Mouse (Mus musculus) liver, embryonic 14.5 days (tissue): ENCODE data around the gene Tagln2. TPM values are rescaled to one million over a fixed set of nuclear protein-coding genes. Genes with fewer than 3 reads are reported as not detected.

Experiments used
- ATAC-seq: fragments of 200-750 bp; cut with Nextera tagmentation; 2 replicates; pipeline ENCODE4 v1.8.0; 2017; ENCODE audit warnings: moderate number of reproducible peaks, mild to moderate bottlenecking, moderate library complexity; ENCODE audit not compliant: insufficient read depth
- DNase-seq, 3 experiments: peaks; one replicate each; pipeline ENCODE4 v3.0.0-alpha.2; 2012 to 2013; ENCODE audit warnings: low read depth in 3 of 3, low spot score in 3 of 3
- H3K27ac ChIP-seq: fragments of 300-500 bp; sonication (generic); 2 replicates; pipeline ENCODE4 v1.5.1; 2014; ENCODE audit warnings: moderate library complexity, mild to moderate bottlenecking, control low read depth, inconsistent platforms
- H3K27me3 ChIP-seq: fragments of 300-500 bp; sonication (generic); 2 replicates; pipeline ENCODE4 v1.6.1; 2014; ENCODE audit warnings: mild to moderate bottlenecking, low read length, moderate library complexity; ENCODE audit not compliant: control insufficient read depth, insufficient read depth
- H3K36me3 ChIP-seq: fragments of 300-500 bp; sonication (generic); replicated peaks from 2 replicates; pipeline ENCODE4 v1.6.1; 2014; ENCODE audit warnings: low read depth; ENCODE audit not compliant: control insufficient read depth, insufficient read depth
- H3K4me1 ChIP-seq, 2 experiments: fragments of 200-500 bp in 1 of 2; fragments of 300-500 bp in 1 of 2; sonication (generic) in 1 of 2; replicated peaks; 2 replicates each; pipeline ENCODE4 v1.6.1; 2012 to 2014; ENCODE audit warnings: antibody characterized with exemption in 1 of 2, inconsistent platforms in 1 of 2, low read length in 1 of 2; ENCODE audit not compliant: control insufficient read depth in 2 of 2, insufficient read depth in 2 of 2
- H3K4me2 ChIP-seq: fragments of 300-500 bp; sonication (generic); 2 replicates; pipeline ENCODE4 v1.6.1; 2014; ENCODE audit warnings: low read depth, mild to moderate bottlenecking, control low read depth, moderate library complexity
- H3K4me3 ChIP-seq, 2 experiments: fragments of 200-500 bp in 1 of 2; fragments of 300-500 bp in 1 of 2; sonication (generic) in 1 of 2; 2 replicates each; pipeline ENCODE4 v1.5.1; 2012 to 2014; ENCODE audit warnings: low read depth in 2 of 2, low read length in 2 of 2, mild to moderate bottlenecking in 2 of 2, control low read depth in 1 of 2, inconsistent platforms in 1 of 2, moderate library complexity in 1 of 2; ENCODE audit not compliant: insufficient read depth in 1 of 2
- H3K9ac ChIP-seq: fragments of 300-500 bp; sonication (generic); replicated peaks from 2 replicates; pipeline ENCODE4 v1.6.1; 2014; ENCODE audit warnings: mild to moderate bottlenecking, control low read depth, moderate library complexity
- H3K9me3 ChIP-seq: fragments of 300-500 bp; sonication (generic); 2 replicates; pipeline ENCODE4 v1.6.1; 2016; ENCODE audit warnings: low read length, mixed read lengths; ENCODE audit not compliant: control insufficient read depth
- CTCF ChIP-seq: IDR thresholded peaks from 2 replicates; pipeline ENCODE4 v1.5.1; 2016; ENCODE audit warnings: antibody characterized with exemption, low read depth, control low read depth
- EP300 ChIP-seq: IDR thresholded peaks from 2 replicates; pipeline ENCODE4 v1.6.1; 2016; ENCODE audit warnings: antibody characterized with exemption, low read depth
- WGBS: fragments of 180-500 bp; shearing (Covaris S2); extraction: QIAGEN DNeasy Blood & Tissue Kit; methylation state at CpG from one replicate; pipeline ENCODE4 v1.1.7; 2014; ENCODE audit not compliant: insufficient replicate concordance; 5-methylcytosine and 5-hydroxymethylcytosine counted together
- polyA plus RNA-seq, 2 experiments: library from polyadenylated mRNA; depleted of rRNA in 1 of 2; stranded (reverse) in 1 of 2; unstranded in 1 of 2; fragments of >200 nt; fragmentation: Nextera tagmentation in 1 of 2; extraction: Ambion mirVana in 1 of 2; gene quantifications; 2 replicates each; pipeline versions ENCODE4 v1.2.1 to v1.2.3; 2012 to 2014

Tagln2 gene
- polyA plus RNA-seq (2012; rRNA removed) (75.1 and 88.2 TPM in 2 replicates), polyA plus RNA-seq (2014; fragmentation: Nextera tagmentation; extraction: Ambion mirVana) (94.4 and 97.5 TPM in 2 replicates)

- no peak for DNase-seq
- ATAC-seq = peak; percentile 50; the same call in 1 of the 2 replicates
- Histone ChIP-seq H3K27me3 (no peaks in the 10 kb centered on the region), H3K4me1 (peaks cover 0 to 23% of the 10 kb centered on the region in 2 experiments; a peak in 3 of 4 replicates), H3K4me3 (peak within 1 kb of the TSS; percentile 62 to 64), H3K9me3 (no peaks in the 10 kb centered on the region), H3K9ac (peak within 1 kb of the TSS; percentile 61), H3K36me3 (no peaks in the 10 kb centered on the region), H3K27ac (no peak within 1 kb of the TSS; the same call in 1 of the 2 replicates), H3K4me2 (peak within 1 kb of the TSS; percentile 67)
- TF ChIP-seq CTCF (0 out of 2 replicates have a peak, but pooled peaks have one; percentile 3), EP300 (no peak)
- 2% methylated on average over 30 of the region's 30 CpGs for WGBS
Measured at GRCm38 (mm10) chr1:172499765-172500441, at the start of gene Tagln2. Gene Tagln2 (plus strand): TSS chr1:172500047.

- 22% methylated on average over 2 of the region's 2 CpGs for WGBS
- Histone ChIP-seq H3K9me3 (no peaks in the 10 kb centered on the region), H3K27ac (no peak overlapping the region), H3K4me2 (no peak overlapping the region), H3K36me3 (no peaks in the 10 kb centered on the region), H3K27me3 (no peaks in the 10 kb centered on the region), H3K4me3 (no peak overlapping the region), H3K9ac (no peak overlapping the region), H3K4me1 (no peaks in the 10 kb centered on the region)
- ATAC-seq (no peak), DNase-seq (no peak)
- no peak for TF ChIP-seq CTCF
Measured at GRCm38 (mm10) chr1:172450226-172450625, 49.6 kb upstream of the Tagln2 start.

GRCm38 (mm10) chr1:172450848-172451470 is 48.9 kb upstream of the Tagln2 start:
- TF ChIP-seq CTCF = no peak
- TF ChIP-seq EP300 = no peak
- DNase-seq (no peak), ATAC-seq (no peak)
- no peak overlapping the region for H3K9ac ChIP-seq
- H3K4me3 ChIP-seq = no peak overlapping the region
- H3K36me3 ChIP-seq = no peaks in the 10 kb centered on the region
- 12% methylated on average over 17 of the region's 17 CpGs for WGBS
- 0 out of 4 replicates have a peak, but pooled peaks cover 0 to 1% of the 10 kb centered on the region in 2 experiments for H3K4me1 ChIP-seq
- no peaks in the 10 kb centered on the region for H3K27me3 ChIP-seq
- H3K4me2 ChIP-seq = no peak overlapping the region
- H3K9me3 ChIP-seq = no peaks in the 10 kb centered on the region
- H3K27ac ChIP-seq = no peak overlapping the region

- Histone ChIP-seq H3K4me1 (0 out of 4 replicates have a peak, but pooled peaks cover 0 to 1% of the 10 kb centered on the region in 2 experiments), H3K27ac (no peak overlapping the region), H3K36me3 (no peaks in the 10 kb centered on the region), H3K9ac (no peak overlapping the region), H3K9me3 (no peaks in the 10 kb centered on the region), H3K4me3 (no peak overlapping the region), H3K27me3 (no peaks in the 10 kb centered on the region), H3K4me2 (no peak overlapping the region)
- no peak for DNase-seq
- WGBS = 31% methylated on average over 2 of the region's 2 CpGs
- TF ChIP-seq CTCF = no peak
- TF ChIP-seq EP300 = no peak
- no peak for ATAC-seq
Measured at GRCm38 (mm10) chr1:172452911-172453310, 46.9 kb upstream of the Tagln2 start.

GRCm38 (mm10) chr1:172453810-172454209 is 46.0 kb upstream of the Tagln2 start:
- no peaks in the 10 kb centered on the region for H3K9me3 ChIP-seq
- no peak overlapping the region for H3K4me3 ChIP-seq
- no peak for TF ChIP-seq CTCF
- TF ChIP-seq EP300 = no peak
- whole genome bisulfite sequencing = 76% methylated on average over 2 of the region's 2 CpGs
- H3K4me1 ChIP-seq = 0 out of 4 replicates have a peak, but pooled peaks cover 0 to 1% of the 10 kb centered on the region in 2 experiments
- H3K27me3 ChIP-seq = no peaks in the 10 kb centered on the region
- no peak overlapping the region for H3K4me2 ChIP-seq
- no peak overlapping the region for H3K9ac ChIP-seq
- H3K27ac ChIP-seq = no peak overlapping the region
- no peaks in the 10 kb centered on the region for H3K36me3 ChIP-seq
- no peak for ATAC-seq
- DNase-seq = no peak
